Mouse (Mus musculus): ENCODE data around the gene Mtss1l.
A peak's percentile ranks its signal among the peaks of the same experiment; 100 is the strongest.

DNA sequence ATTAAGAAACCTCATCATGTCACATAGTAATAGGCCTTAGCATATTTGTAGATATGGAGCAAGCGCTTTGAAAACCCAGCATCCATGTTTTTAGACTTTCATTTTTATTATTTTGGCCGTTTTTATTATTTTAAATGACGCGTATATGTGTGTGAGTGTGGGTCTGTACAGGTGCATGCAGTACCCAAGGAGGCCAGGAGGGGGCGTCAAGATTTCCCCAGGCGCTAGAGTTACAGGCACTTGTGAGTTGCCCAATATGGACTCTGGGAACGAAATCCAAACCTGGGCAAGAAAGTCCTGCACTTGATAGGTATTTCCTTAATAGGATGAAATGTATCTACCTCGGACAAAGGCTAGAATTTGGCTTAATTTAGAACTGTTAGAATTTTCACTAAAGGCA is 54.0 kb downstream of the Mtss1l start:
- TF ChIP-seq CTCF (IDR thresholded peaks at IDR 0.05; ENCODE audit: insufficient read depth, low read depth, low read length): peak; percentile 38; the same call in 1 of the 2 replicates
- no peak for TF ChIP-seq POLR2A (IDR thresholded peaks at IDR 0.05; ENCODE audit: insufficient read depth, low read depth, low read length)
